Mouse (Mus musculus) left cerebral cortex, postnatal 4 days (tissue): ENCODE measurements around the gene Piwil4. TPM values are rescaled to one million over a fixed set of nuclear protein-coding genes. Genes with fewer than 3 reads are reported as not detected.
"Not testable (repeated sequence)": the region's sequence is repeated elsewhere in the genome, so short reads cannot be mapped to it uniquely, and the experiment has no call there.

ENCODE experiments used
- DNase-seq: peaks from one replicate; pipeline ENCODE4 v3.0.0-alpha.2; 2022
- intact Hi-C: fragments of 180-260 bp; cut with DNase I; formaldehyde crosslinking; loops from one replicate; pipeline ENCODE4 v1.15.1; 2025
- total RNA-seq, 2 experiments: library from RNA; stranded (reverse); gene quantifications; 2 replicates each; pipeline ENCODE4 v1.2.3; 2021

The Piwil4 gene
- total RNA-seq, 2 experiments from 2014 or later = 0.18 TPM; not detected in 1

GRCm38 (mm10) chr9:14726629-14727028 lies 13.9 kb downstream of the Piwil4 start:
- intact Hi-C loops = no loop called here
- DNase-seq = no peak

GRCm38 (mm10) chr9:14726005-14726404 lies 14.5 kb downstream of the Piwil4 start:
- no peak for DNase-seq
- intact Hi-C loops = no loop called here

GRCm38 (mm10) chr9:14724755-14725420 lies 15.6 kb downstream of the Piwil4 start:
- intact Hi-C loops = no loop called here

GRCm38 (mm10) chr9:14721610-14722009 lies 18.9 kb downstream of the Piwil4 start:
- intact Hi-C loops = no loop called here
- no peak for DNase-seq

More at GRCm38 (mm10) chr9:14724755-14725420, 15.6 kb downstream of the Piwil4 start:
- DNase-seq = no peak

- intact Hi-C loops = no loop called here
- no peak for DNase-seq
Observed at GRCm38 (mm10) chr9:14720384-14720783, 20.1 kb downstream of the Piwil4 start.

GRCm38 (mm10) chr9:14718332-14718691 lies 22.2 kb downstream of the Piwil4 start:
- DNase-seq = no peak
- intact Hi-C loops = no loop called here

GRCm38 (mm10) chr9:14717689-14718331 lies 22.7 kb downstream of the Piwil4 start:
- peak; percentile 38 for DNase-seq

GRCm38 (mm10) chr9:14715258-14715657 lies 25.3 kb downstream of the Piwil4 start:
- no peak for DNase-seq

More at GRCm38 (mm10) chr9:14717689-14718331, 22.7 kb downstream of the Piwil4 start:
- intact Hi-C loops = no loop called here

GRCm38 (mm10) chr9:14710910-14711309 lies 29.6 kb downstream of the Piwil4 start:
- intact Hi-C loops = no loop called here

More at GRCm38 (mm10) chr9:14715258-14715657, 25.3 kb downstream of the Piwil4 start:
- intact Hi-C loops = no loop called here

GRCm38 (mm10) chr9:14705321-14706162 lies 35.0 kb downstream of the Piwil4 start:
- no peak for DNase-seq
- intact Hi-C loops = no loop called here

More at GRCm38 (mm10) chr9:14710910-14711309, 29.6 kb downstream of the Piwil4 start:
- DNase-seq = no peak

GRCm38 (mm10) chr9:14700795-14701194 lies 39.7 kb downstream of the Piwil4 start:
- intact Hi-C loops, DNase-seq: not testable (repeated sequence)

- DNase-seq = no peak
- intact Hi-C loops = loop anchor here (5.0 to 10.0 kb wide), 3 partner anchors 84 to 1467 kb away; no protein-coding TSS in a partner anchor
Observed at GRCm38 (mm10) chr9:14699288-14699640, 41.3 kb downstream of the Piwil4 start.

GRCm38 (mm10) chr9:14698582-14699287 lies 41.8 kb downstream of the Piwil4 start:
- DNase-seq = peak; percentile 84
- intact Hi-C loops = loop anchor here (5.0 to 10.0 kb wide), 3 partner anchors 84 to 1466 kb away; no protein-coding TSS in a partner anchor

- intact Hi-C loops = loop anchor here (5.0 to 10.0 kb wide), 3 partner anchors 83 to 1466 kb away; no protein-coding TSS in a partner anchor
- peak; percentile 32 for DNase-seq
Observed at GRCm38 (mm10) chr9:14697903-14698302, 42.6 kb downstream of the Piwil4 start.

- intact Hi-C loops = loop anchor here (10.0 kb wide), 1 partner anchor 75 kb away; no protein-coding TSS in a partner anchor
- DNase-seq = no peak
Observed at GRCm38 (mm10) chr9:14689376-14690108, 51.0 kb downstream of the Piwil4 start.

- intact Hi-C loops = no loop called here
Observed at GRCm38 (mm10) chr9:14684363-14684762, 56.2 kb downstream of the Piwil4 start.

GRCm38 (mm10) chr9:14682741-14683140 lies 57.8 kb downstream of the Piwil4 start:
- intact Hi-C loops = no loop called here
- no peak for DNase-seq

More at GRCm38 (mm10) chr9:14684363-14684762, 56.2 kb downstream of the Piwil4 start:
- DNase-seq = no peak

- intact Hi-C loops = no loop called here
- no peak for DNase-seq
Observed at GRCm38 (mm10) chr9:14680584-14680983, 59.9 kb downstream of the Piwil4 start.
